Mouse (Mus musculus) stomach, postnatal 0 days (tissue): Measurements from ENCODE around the gene Serpina1d. TPM values are rescaled to one million over a fixed set of nuclear protein-coding genes. Genes with fewer than 3 reads are reported as not detected.

ENCODE experiments used
- polyA plus RNA-seq: library from polyadenylated mRNA; unstranded; fragments of >200 nt; fragmentation: Nextera tagmentation; extraction: Ambion mirVana; gene quantifications from 2 replicates; pipeline ENCODE4 v1.2.1, GENCODE M21; 2015

Serpina1d gene
- polyA plus RNA-seq, 1 experiment from 2014 or later = 2.5 TPM

Other genes starting within 250 kb of the Serpina1d start
- gene Ppp4r4, start 241.3 kb downstream of the Serpina1d start, polyA plus RNA-seq = 0.38 and 0.53 TPM in 2 replicates
- gene Serpina10, start 142.1 kb downstream of the Serpina1d start, polyA plus RNA-seq = 0.10 and 0.13 TPM in 2 replicates
- gene Serpina6, start 116.4 kb downstream of the Serpina1d start, polyA plus RNA-seq = 0.22 TPM in 1 of 2 replicates, not detected in the other
- not detected in 2 replicates for gene Serpina16, start 97.5 kb downstream of the Serpina1d start, polyA plus RNA-seq
- gene Serpina1f, start 78.1 kb downstream of the Serpina1d start, polyA plus RNA-seq = not detected in 2 replicates
- gene Serpina1b, start 56.8 kb upstream of the Serpina1d start, polyA plus RNA-seq = 3.9 and 5.8 TPM in 2 replicates
- gene Serpina1a, start 90.0 kb upstream of the Serpina1d start, polyA plus RNA-seq = 3.5 and 6.7 TPM in 2 replicates
- 1.6 and 2.6 TPM in 2 replicates for gene Serpina1c, start 131.3 kb upstream of the Serpina1d start, polyA plus RNA-seq
- gene Serpina1e, start 185.4 kb upstream of the Serpina1d start, polyA plus RNA-seq = 5.0 and 5.7 TPM in 2 replicates
- 0.32 and 0.67 TPM in 2 replicates for gene Serpina11, start 216.4 kb upstream of the Serpina1d start, polyA plus RNA-seq
- gene Serpina9, start 240.2 kb upstream of the Serpina1d start, polyA plus RNA-seq = 14.9 and 15.4 TPM in 2 replicates